Mouse (Mus musculus): ENCODE data around the gene Arrdc5. TPM values are rescaled to one million over a fixed set of nuclear protein-coding genes. Genes with fewer than 3 reads are reported as not detected.

Gene Arrdc5
- total RNA-seq (2014; rRNA removed; ENCODE audit: low replicate concordance), result not detected in 2 replicates
- polyA plus RNA-seq (2015; fragmentation: Nextera tagmentation; extraction: Ambion mirVana), result not detected in 2 replicates

GRCm38 (mm10) chr17:56300186-56300585, at the start of gene Arrdc5:
Arrdc5 (minus strand) TSS chr17:56300286.
- Histone ChIP-seq H3K4me3 (ENCODE audit: low read depth, low read length) (no peak within 1 kb of the TSS), H3K27me3 (ENCODE audit: control insufficient read depth, insufficient read depth, low read length) (no peaks in the 10 kb centered on the region), H3K27ac (ENCODE audit: low read depth) (no peak within 1 kb of the TSS), H3K4me2 (ENCODE audit: low read depth, low read length) (no peak within 1 kb of the TSS), H3K9ac (replicated peaks; ENCODE audit: low read depth, low read length) (no peak within 1 kb of the TSS), H3K36me3 (replicated peaks; ENCODE audit: control insufficient read depth, insufficient read depth, low read length) (no peaks in the 10 kb centered on the region), H3K9me3 (replicated peaks; ENCODE audit: control insufficient read depth, low read length) (no peaks in the 10 kb centered on the region), H3K4me1 (ENCODE audit: control insufficient read depth, insufficient read depth) (peaks cover 19% of the 10 kb centered on the region)
- ATAC-seq (ENCODE audit: insufficient read depth, low read depth), result no peak
- no peak for DNase-seq (ENCODE audit: low spot score)
- WGBS, result 86% methylated on average over 9 of the region's 9 CpGs
- TF ChIP-seq EP300 (IDR thresholded peaks at IDR 0.05; ENCODE audit: low read depth) (no peak), CTCF (IDR thresholded peaks at IDR 0.05; ENCODE audit: low read depth) (no peak)

- no peak for ATAC-seq (ENCODE audit: insufficient read depth, low read depth)
- Histone ChIP-seq H3K4me1 (ENCODE audit: control insufficient read depth, insufficient read depth) (no peaks in the 10 kb centered on the region), H3K9ac (replicated peaks; ENCODE audit: low read depth, low read length) (no peak overlapping the region)
Observed at GRCm38 (mm10) chr17:56348586-56348985, 48.5 kb upstream of the Arrdc5 start.

GRCm38 (mm10) chr17:56348128-56348527, 48.0 kb upstream of the Arrdc5 start:
- 62% methylated on average over 4 of the region's 4 CpGs for WGBS
- H3K4me1 ChIP-seq (ENCODE audit: control insufficient read depth, insufficient read depth), result no peaks in the 10 kb centered on the region
- H3K4me3 ChIP-seq (ENCODE audit: low read depth, low read length), result no peak overlapping the region
- DNase-seq (ENCODE audit: low spot score), result no peak
- no peaks in the 10 kb centered on the region for H3K27me3 ChIP-seq (ENCODE audit: control insufficient read depth, insufficient read depth, low read length)
- no peaks in the 10 kb centered on the region for H3K9me3 ChIP-seq (replicated peaks; ENCODE audit: control insufficient read depth, low read length)
- no peak overlapping the region for H3K27ac ChIP-seq (ENCODE audit: low read depth)
- no peak overlapping the region for H3K4me2 ChIP-seq (ENCODE audit: low read depth, low read length)
- no peak overlapping the region for H3K9ac ChIP-seq (replicated peaks; ENCODE audit: low read depth, low read length)
- H3K36me3 ChIP-seq (replicated peaks; ENCODE audit: control insufficient read depth, insufficient read depth, low read length), result peaks cover 11% of the 10 kb centered on the region
- ATAC-seq (ENCODE audit: insufficient read depth, low read depth), result no peak
- TF ChIP-seq CTCF (IDR thresholded peaks at IDR 0.05; ENCODE audit: low read depth) (no peak), EP300 (IDR thresholded peaks at IDR 0.05; ENCODE audit: low read depth) (no peak)

More at GRCm38 (mm10) chr17:56348586-56348985, 48.5 kb upstream of the Arrdc5 start:
- TF ChIP-seq EP300 (IDR thresholded peaks at IDR 0.05; ENCODE audit: low read depth), result no peak
- Histone ChIP-seq H3K4me3 (ENCODE audit: low read depth, low read length) (no peak overlapping the region), H3K27ac (ENCODE audit: low read depth) (no peak overlapping the region), H3K9me3 (replicated peaks; ENCODE audit: control insufficient read depth, low read length) (no peaks in the 10 kb centered on the region), H3K36me3 (replicated peaks; ENCODE audit: control insufficient read depth, insufficient read depth, low read length) (peaks cover 16% of the 10 kb centered on the region), H3K4me2 (ENCODE audit: low read depth, low read length) (no peak overlapping the region), H3K27me3 (ENCODE audit: control insufficient read depth, insufficient read depth, low read length) (no peaks in the 10 kb centered on the region)
- DNase-seq (ENCODE audit: low spot score), result no peak

GRCm38 (mm10) chr17:56345364-56345763, 45.3 kb upstream of the Arrdc5 start:
- no peak for ATAC-seq (ENCODE audit: insufficient read depth, low read depth)
- Histone ChIP-seq H3K4me2 (ENCODE audit: low read depth, low read length) (no peak overlapping the region), H3K36me3 (replicated peaks; ENCODE audit: control insufficient read depth, insufficient read depth, low read length) (no peaks in the 10 kb centered on the region), H3K4me1 (ENCODE audit: control insufficient read depth, insufficient read depth) (peaks cover 12% of the 10 kb centered on the region), H3K4me3 (ENCODE audit: low read depth, low read length) (no peak overlapping the region), H3K9ac (replicated peaks; ENCODE audit: low read depth, low read length) (no peak overlapping the region), H3K9me3 (replicated peaks; ENCODE audit: control insufficient read depth, low read length) (no peaks in the 10 kb centered on the region), H3K27me3 (ENCODE audit: control insufficient read depth, insufficient read depth, low read length) (no peaks in the 10 kb centered on the region), H3K27ac (ENCODE audit: low read depth) (no peak overlapping the region)
- WGBS, result 63% methylated on average over 2 of the region's 2 CpGs
- no peak for DNase-seq (ENCODE audit: low spot score)
- TF ChIP-seq CTCF (IDR thresholded peaks at IDR 0.05; ENCODE audit: low read depth) (no peak), EP300 (IDR thresholded peaks at IDR 0.05; ENCODE audit: low read depth) (no peak)

- Histone ChIP-seq H3K4me3 (ENCODE audit: low read depth, low read length) (no peak overlapping the region), H3K4me2 (ENCODE audit: low read depth, low read length) (no peak overlapping the region), H3K27ac (ENCODE audit: low read depth) (no peak overlapping the region), H3K9ac (replicated peaks; ENCODE audit: low read depth, low read length) (no peak overlapping the region), H3K4me1 (ENCODE audit: control insufficient read depth, insufficient read depth) (peaks cover 19% of the 10 kb centered on the region), H3K36me3 (replicated peaks; ENCODE audit: control insufficient read depth, insufficient read depth, low read length) (no peaks in the 10 kb centered on the region), H3K9me3 (replicated peaks; ENCODE audit: control insufficient read depth, low read length) (no peaks in the 10 kb centered on the region), H3K27me3 (ENCODE audit: control insufficient read depth, insufficient read depth, low read length) (no peaks in the 10 kb centered on the region)
- ATAC-seq (ENCODE audit: insufficient read depth, low read depth) (no peak), DNase-seq (ENCODE audit: low spot score) (no peak)
- TF ChIP-seq EP300 (IDR thresholded peaks at IDR 0.05; ENCODE audit: low read depth) (no peak), CTCF (IDR thresholded peaks at IDR 0.05; ENCODE audit: low read depth) (no peak)
- 76% methylated on average over 3 of the region's 3 CpGs for WGBS
Observed at GRCm38 (mm10) chr17:56343466-56343865, 43.4 kb upstream of the Arrdc5 start.

GRCm38 (mm10) chr17:56340717-56341116, 40.6 kb upstream of the Arrdc5 start:
- H3K9ac ChIP-seq (replicated peaks; ENCODE audit: low read depth, low read length), result no peak overlapping the region
- H3K27ac ChIP-seq (ENCODE audit: low read depth), result no peak overlapping the region
- no peak overlapping the region for H3K4me2 ChIP-seq (ENCODE audit: low read depth, low read length)

More at GRCm38 (mm10) chr17:56340717-56341116, 40.6 kb upstream of the Arrdc5 start:
- TF ChIP-seq CTCF (IDR thresholded peaks at IDR 0.05; ENCODE audit: low read depth) (no peak), EP300 (IDR thresholded peaks at IDR 0.05; ENCODE audit: low read depth) (no peak)
- Histone ChIP-seq H3K36me3 (replicated peaks; ENCODE audit: control insufficient read depth, insufficient read depth, low read length) (no peaks in the 10 kb centered on the region), H3K4me3 (ENCODE audit: low read depth, low read length) (no peak overlapping the region), H3K4me1 (ENCODE audit: control insufficient read depth, insufficient read depth) (peaks cover 26% of the 10 kb centered on the region), H3K27me3 (ENCODE audit: control insufficient read depth, insufficient read depth, low read length) (no peaks in the 10 kb centered on the region), H3K9me3 (replicated peaks; ENCODE audit: control insufficient read depth, low read length) (no peaks in the 10 kb centered on the region)
- no peak for DNase-seq (ENCODE audit: low spot score)
- no peak for ATAC-seq (ENCODE audit: insufficient read depth, low read depth)
